Mouse (Mus musculus): ENCODE measurements around the gene Frmd8. TPM values are rescaled to one million over a fixed set of nuclear protein-coding genes. Genes with fewer than 3 reads are reported as not detected.

Frmd8 gene
- polyA plus RNA-seq, 1 experiment from 2014 or later = 9.0 TPM

DNA sequence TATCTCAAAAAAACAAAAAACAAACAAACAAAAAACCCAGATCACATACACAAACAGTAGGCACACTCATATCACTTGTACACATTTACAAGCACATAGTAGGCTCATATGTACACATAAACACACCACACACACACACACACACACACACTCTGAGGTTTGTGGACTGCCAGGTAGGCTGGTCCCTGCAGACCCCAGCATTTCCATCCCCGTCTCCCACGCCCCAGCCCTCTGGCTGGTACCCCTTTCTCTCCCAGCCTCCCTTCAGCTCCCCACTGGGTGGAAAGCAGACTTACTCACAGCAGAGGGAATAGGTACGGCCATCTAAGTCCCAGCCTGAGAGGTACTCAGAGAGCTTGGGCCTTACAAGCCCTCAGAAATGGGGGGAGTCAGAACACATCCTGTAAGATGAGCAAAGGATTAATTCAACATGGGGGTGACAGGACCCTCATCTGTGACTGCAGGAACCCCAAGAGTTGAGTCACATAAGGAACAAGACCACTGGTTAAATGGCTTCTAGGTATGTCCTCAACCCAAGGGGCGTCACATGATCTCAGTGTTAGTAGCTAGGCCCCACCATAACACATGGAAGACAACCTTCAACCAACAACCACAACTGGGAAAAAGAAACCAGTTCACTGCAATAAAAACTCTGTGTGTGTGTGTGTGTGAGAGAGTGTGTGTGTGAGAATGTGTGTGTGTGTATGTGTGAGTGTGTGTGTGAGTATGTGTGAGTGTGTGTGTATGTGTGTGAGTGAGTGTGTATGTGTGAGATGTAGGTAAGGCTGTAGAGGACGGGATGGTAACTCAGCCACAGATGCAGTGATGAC, 49.0 kb downstream of the Frmd8 start:
- ATAC-seq = no peak
- TF ChIP-seq EP300 (IDR thresholded peaks at IDR 0.05; ENCODE audit: low read depth) = no peak
- no peak for TF ChIP-seq CTCF (IDR thresholded peaks at IDR 0.05; ENCODE audit: low read depth)
- Histone ChIP-seq H3K36me3 (replicated peaks; ENCODE audit: insufficient read depth, low read length) (peaks cover 22% of the 10 kb centered on the region), H3K27ac (ENCODE audit: low read depth) (no peak overlapping the region), H3K9me3 (ENCODE audit: low read length) (no peaks in the 10 kb centered on the region), H3K27me3 (ENCODE audit: insufficient read depth, low read length) (no peaks in the 10 kb centered on the region), H3K9ac (replicated peaks) (no peak overlapping the region), H3K4me3 (ENCODE audit: low read depth, low read length) (no peak overlapping the region), H3K4me1 (ENCODE audit: insufficient read depth) (peaks cover 26% of the 10 kb centered on the region), H3K4me2 (ENCODE audit: low read depth, low read length) (no peak overlapping the region)
- no peak for DNase-seq
- 92% methylated on average over 5 of the region's 5 CpGs for WGBS (ENCODE audit: insufficient replicate concordance)

DNA sequence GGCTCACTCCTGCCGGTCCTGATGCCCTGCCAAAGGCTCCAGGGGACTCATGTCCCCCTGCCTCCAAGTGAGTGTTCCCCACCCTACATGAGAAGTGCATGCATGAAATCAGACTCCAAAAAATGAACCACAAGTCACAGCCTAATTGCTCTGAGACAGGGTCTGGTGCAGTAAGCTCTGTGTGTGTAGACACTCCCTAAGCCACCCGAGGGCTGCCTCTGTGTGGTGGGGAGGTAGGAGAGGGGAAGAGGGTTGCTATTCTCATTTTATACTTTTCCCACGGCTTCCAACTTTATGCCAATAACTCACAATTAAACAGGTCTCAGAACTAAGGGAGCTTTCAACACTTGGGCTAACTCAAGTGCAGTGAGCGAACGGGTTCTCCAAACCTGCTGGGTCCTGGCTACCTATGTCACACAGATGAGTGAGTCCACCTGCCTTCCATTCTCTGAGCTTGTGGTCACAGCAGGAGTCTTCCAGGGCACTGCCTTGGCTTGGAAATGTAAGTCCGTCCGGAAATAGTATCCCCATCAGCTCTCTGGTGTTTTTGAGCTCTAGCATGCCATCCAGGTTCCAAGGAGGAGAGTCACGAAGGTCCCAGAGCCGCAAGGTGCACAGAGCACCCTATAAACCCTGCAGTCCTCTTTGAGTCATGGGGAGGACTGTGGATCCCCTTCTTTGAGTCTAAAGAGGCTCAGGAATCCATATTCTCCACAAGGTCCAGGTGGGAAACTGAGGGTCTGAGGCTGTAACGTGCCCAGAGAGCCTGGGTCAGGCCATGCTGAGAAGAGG, 50.1 kb downstream of the Frmd8 start:
- peaks cover 26% of the 10 kb centered on the region for H3K4me1 ChIP-seq (ENCODE audit: insufficient read depth)
- H3K36me3 ChIP-seq (replicated peaks; ENCODE audit: insufficient read depth, low read length) = peaks cover 22% of the 10 kb centered on the region
- no peaks in the 10 kb centered on the region for H3K27me3 ChIP-seq (ENCODE audit: insufficient read depth, low read length)
- no peak overlapping the region for H3K27ac ChIP-seq (ENCODE audit: low read depth)
- ATAC-seq (no peak), DNase-seq (no peak)
- no peak overlapping the region for H3K4me2 ChIP-seq (ENCODE audit: low read depth, low read length)
- 77% methylated on average over 10 of the region's 10 CpGs for WGBS (ENCODE audit: insufficient replicate concordance)
- no peak overlapping the region for H3K4me3 ChIP-seq (ENCODE audit: low read depth, low read length)
- no peak overlapping the region for H3K9ac ChIP-seq (replicated peaks)
- TF ChIP-seq CTCF (IDR thresholded peaks at IDR 0.05; ENCODE audit: low read depth) = no peak
- no peak for TF ChIP-seq EP300 (IDR thresholded peaks at IDR 0.05; ENCODE audit: low read depth)
- H3K9me3 ChIP-seq (ENCODE audit: low read length) = no peaks in the 10 kb centered on the region

DNA sequence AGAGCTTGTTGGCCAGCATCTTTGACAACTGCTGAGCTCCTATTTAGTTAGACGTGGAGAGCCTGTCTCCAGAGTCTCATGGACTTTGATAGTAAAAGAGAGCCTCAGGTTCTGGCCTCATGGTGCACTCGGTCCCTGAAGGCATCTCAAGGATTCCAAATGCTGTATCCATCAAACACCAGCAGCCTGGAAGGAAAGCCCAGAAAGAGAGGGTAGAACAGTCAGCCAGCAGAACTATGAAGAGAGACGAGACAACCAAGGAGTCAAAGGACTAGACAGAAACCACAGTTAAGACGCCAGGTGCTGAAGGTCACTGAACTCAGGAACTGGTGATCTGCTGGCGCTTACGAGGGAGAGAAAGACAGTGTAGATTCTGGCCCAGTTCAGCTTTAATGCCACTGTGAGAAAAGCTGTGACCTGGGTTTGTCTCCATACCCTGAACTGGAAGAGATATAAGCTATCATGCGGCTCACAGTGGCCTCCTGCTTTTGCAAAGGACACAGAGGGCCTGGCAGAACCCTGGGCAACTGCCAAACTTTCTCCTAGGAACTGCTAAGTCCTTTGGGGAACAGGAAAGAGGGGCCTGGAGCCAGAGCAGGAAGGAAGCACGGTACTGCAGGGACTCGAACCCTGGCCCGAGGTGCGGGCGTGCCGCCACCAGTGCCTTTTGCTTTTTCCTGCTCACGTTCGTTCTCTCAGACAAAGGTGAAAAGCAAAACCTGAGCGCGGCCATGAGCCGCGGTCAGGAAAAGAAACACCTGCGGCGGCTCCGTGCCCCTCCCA, 50.8 kb downstream of the Frmd8 start:
- no peak for ATAC-seq
- no peak for DNase-seq
- H3K9me3 ChIP-seq (ENCODE audit: low read length) = no peaks in the 10 kb centered on the region

DNA sequence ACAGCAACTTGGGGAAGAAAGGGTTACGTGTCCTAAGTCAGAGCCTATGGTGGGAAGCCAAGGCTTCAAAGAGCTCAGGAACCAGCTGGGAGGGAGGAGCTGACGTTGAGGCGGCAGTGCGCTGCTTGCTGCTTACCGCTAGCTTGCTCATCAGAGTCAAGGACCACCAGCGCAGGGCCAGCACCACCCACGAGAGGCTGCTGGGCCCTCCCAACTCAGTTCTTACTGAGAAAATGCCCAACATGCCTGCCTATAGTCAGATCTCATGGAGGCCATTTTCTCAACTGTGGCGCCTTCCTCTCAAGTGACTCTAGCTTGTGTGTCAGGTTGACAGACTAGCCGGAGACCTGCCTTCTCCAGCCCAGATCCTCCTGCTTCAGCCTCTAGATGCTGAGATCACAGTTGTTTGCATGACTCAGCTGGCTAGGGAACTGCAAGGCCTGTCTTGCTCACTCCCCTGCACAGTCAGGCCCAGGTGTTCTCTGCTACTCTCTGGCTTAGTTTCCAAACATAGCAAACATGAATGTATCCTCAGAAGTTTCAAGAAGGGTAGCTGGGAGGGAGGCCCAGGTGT, 51.7 kb downstream of the Frmd8 start:
- H3K9ac ChIP-seq (replicated peaks) = no peak overlapping the region
- no peak overlapping the region for H3K4me3 ChIP-seq (ENCODE audit: low read depth, low read length)
- 32% methylated on average over 9 of the region's 9 CpGs for WGBS (ENCODE audit: insufficient replicate concordance)
- no peak for TF ChIP-seq CTCF (IDR thresholded peaks at IDR 0.05; ENCODE audit: low read depth)
- TF ChIP-seq EP300 (IDR thresholded peaks at IDR 0.05; ENCODE audit: low read depth) = no peak
- H3K27me3 ChIP-seq (ENCODE audit: insufficient read depth, low read length) = no peaks in the 10 kb centered on the region
- ATAC-seq (peak; percentile 41), DNase-seq (no peak)
- peak overlapping the region; percentile 44; the same call in 1 of the 2 replicates for H3K27ac ChIP-seq (ENCODE audit: low read depth)
- H3K9me3 ChIP-seq (ENCODE audit: low read length) = no peaks in the 10 kb centered on the region
- peaks cover 36% of the 10 kb centered on the region for H3K4me1 ChIP-seq (ENCODE audit: insufficient read depth)
- no peak overlapping the region for H3K4me2 ChIP-seq (ENCODE audit: low read depth, low read length)
- peaks cover 22% of the 10 kb centered on the region for H3K36me3 ChIP-seq (replicated peaks; ENCODE audit: insufficient read depth, low read length)

More for the DNA sequence above, 50.8 kb downstream of the Frmd8 start:
- TF ChIP-seq EP300 (IDR thresholded peaks at IDR 0.05; ENCODE audit: low read depth) = no peak
- TF ChIP-seq CTCF (IDR thresholded peaks at IDR 0.05; ENCODE audit: low read depth) = no peak
- H3K4me3 ChIP-seq (ENCODE audit: low read depth, low read length) = no peak overlapping the region
- no peak overlapping the region for H3K9ac ChIP-seq (replicated peaks)
- H3K27ac ChIP-seq (ENCODE audit: low read depth) = 0 out of 2 replicates have a peak overlapping the region, but pooled peaks have one; percentile 30
- H3K27me3 ChIP-seq (ENCODE audit: insufficient read depth, low read length) = no peaks in the 10 kb centered on the region
- 73% methylated on average over 22 of the region's 22 CpGs for WGBS (ENCODE audit: insufficient replicate concordance)
- peaks cover 22% of the 10 kb centered on the region for H3K36me3 ChIP-seq (replicated peaks; ENCODE audit: insufficient read depth, low read length)
- H3K4me2 ChIP-seq (ENCODE audit: low read depth, low read length) = no peak overlapping the region
- peaks cover 29% of the 10 kb centered on the region for H3K4me1 ChIP-seq (ENCODE audit: insufficient read depth)

DNA sequence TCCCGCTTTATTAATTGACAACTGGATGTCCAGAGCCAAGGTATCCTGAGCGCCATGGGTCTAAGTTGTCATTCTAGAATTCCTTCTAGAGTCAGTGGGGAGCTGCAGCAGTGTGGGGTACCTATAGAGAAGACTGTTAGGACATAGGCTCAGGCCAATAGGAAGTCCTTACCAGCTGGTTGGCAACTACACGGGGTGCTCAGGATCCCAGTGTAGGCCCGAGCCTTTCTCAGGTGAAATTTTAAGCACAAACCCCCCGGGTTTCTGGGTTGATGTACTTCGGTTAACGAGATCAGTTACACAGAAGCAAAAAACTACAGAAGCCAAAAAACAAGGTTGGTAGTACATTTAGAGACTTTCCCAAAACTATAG, 52.3 kb downstream of the Frmd8 start:
- DNase-seq = no peak
- 69% methylated on average over 7 of the region's 7 CpGs for WGBS (ENCODE audit: insufficient replicate concordance)
- Histone ChIP-seq H3K4me3 (ENCODE audit: low read depth, low read length) (no peak overlapping the region), H3K9me3 (ENCODE audit: low read length) (no peaks in the 10 kb centered on the region), H3K4me1 (ENCODE audit: insufficient read depth) (peaks cover 40% of the 10 kb centered on the region), H3K4me2 (ENCODE audit: low read depth, low read length) (no peak overlapping the region), H3K27ac (ENCODE audit: low read depth) (no peak overlapping the region), H3K9ac (replicated peaks) (no peak overlapping the region), H3K27me3 (ENCODE audit: insufficient read depth, low read length) (no peaks in the 10 kb centered on the region), H3K36me3 (replicated peaks; ENCODE audit: insufficient read depth, low read length) (peaks cover 19% of the 10 kb centered on the region)
- no peak for TF ChIP-seq CTCF (IDR thresholded peaks at IDR 0.05; ENCODE audit: low read depth)
- no peak for TF ChIP-seq EP300 (IDR thresholded peaks at IDR 0.05; ENCODE audit: low read depth)
- ATAC-seq = no peak

Measured in liver, postnatal 0 days (tissue).